Mouse (Mus musculus): ENCODE data around the gene Dlgap4. TPM values are rescaled to one million over a fixed set of nuclear protein-coding genes. Genes with fewer than 3 reads are reported as not detected.
"Not testable (repeated sequence)": the region's sequence is repeated elsewhere in the genome, so short reads cannot be mapped to it uniquely, and the experiment has no call there.

The Dlgap4 gene
- total RNA-seq, 2 experiments from 2014 or later = 57.1 to 58.3 TPM

- no peak for DNase-seq
These were observed 164.0 kb downstream of the Dlgap4 start for GRCm38 (mm10) chr2:156777326-156778004.

DNA sequence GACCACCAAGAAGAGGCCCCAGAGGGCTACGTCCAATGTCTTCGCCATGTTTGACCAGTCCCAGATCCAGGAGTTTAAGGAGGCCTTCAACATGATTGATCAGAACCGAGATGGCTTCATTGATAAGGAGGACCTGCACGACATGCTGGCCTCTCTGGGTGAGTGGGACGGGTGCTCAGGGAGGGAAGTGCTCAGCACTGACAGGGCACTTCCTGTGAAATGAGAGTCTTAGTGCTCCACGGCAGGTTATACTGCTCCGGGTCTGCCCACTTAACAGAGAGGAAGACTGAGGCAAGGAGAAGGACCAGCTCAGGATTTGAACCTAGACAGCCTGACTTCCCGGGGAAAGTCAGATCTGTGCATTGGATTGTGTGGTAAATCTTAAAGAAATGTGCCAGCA, 165.1 kb downstream of the Dlgap4 start:
- no peak for DNase-seq

DNA sequence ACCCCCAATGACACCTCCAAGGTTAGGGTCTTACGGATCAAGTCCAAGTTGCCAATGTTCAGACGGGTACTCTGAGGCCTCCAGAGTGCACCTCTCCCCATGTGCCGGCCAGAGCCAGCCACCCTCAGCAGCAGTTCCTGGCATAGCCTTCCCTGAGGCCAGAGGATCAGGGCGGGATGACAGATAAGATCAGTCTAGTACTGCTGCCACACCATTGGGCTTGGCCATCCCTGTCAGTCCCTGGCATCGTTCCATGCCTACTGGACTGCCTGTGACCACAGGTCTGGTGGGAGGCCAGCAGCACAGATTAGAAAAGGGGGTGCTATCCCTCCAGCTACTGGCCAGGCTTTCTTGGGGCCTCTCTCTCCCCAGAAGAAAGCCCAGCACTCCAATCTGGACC, 165.5 kb downstream of the Dlgap4 start:
- DNase-seq = peak; percentile 66

DNA sequence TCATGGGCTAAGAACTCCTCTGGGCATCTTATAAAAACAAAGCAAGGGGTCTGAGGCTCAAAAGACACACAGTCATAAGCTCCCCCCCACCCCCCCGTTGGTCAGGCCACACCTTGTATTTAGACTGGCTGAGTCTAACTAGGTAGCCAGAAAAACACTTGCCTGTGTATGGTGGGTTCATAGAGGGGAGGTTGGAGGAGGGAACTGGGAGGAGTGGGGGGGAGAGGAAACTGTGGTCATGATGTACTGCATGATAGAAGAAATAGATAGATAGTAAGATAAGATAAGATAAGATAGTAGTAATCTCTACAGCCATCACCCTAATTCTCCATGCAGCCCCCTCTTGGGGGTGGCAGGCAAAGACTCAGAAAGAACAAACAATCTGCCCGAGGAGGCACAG, 166.0 kb downstream of the Dlgap4 start:
- DNase-seq = no peak

GRCm38 (mm10) chr2:156780129-156780528, 166.6 kb downstream of the Dlgap4 start:
- DNase-seq = no peak

DNA sequence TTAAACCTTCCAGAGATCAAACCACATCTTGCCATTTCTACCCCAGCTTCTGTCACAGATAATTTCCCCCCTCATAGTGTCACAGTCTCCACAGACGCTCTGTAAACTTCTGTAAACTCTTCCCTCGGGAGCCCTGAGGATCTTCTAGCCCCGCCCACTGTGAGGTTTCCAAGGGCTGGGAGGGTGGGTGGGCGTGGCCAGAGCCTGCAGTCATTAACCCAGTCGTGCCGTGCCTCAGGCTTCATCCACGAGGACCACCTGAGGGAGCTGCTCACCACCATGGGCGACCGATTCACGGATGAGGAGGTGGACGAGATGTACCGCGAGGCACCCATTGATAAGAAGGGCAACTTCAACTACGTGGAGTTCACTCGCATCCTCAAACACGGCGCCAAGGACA, 167.2 kb downstream of the Dlgap4 start:
- DNase-seq = no peak

- DNase-seq = no peak
These were observed 167.8 kb downstream of the Dlgap4 start for GRCm38 (mm10) chr2:156781281-156781680.

- no peak for DNase-seq
These were observed 168.5 kb downstream of the Dlgap4 start for GRCm38 (mm10) chr2:156781836-156782480.

GRCm38 (mm10) chr2:156782481-156783348, 169.2 kb downstream of the Dlgap4 start:
- DNase-seq = peak; percentile 28

DNA sequence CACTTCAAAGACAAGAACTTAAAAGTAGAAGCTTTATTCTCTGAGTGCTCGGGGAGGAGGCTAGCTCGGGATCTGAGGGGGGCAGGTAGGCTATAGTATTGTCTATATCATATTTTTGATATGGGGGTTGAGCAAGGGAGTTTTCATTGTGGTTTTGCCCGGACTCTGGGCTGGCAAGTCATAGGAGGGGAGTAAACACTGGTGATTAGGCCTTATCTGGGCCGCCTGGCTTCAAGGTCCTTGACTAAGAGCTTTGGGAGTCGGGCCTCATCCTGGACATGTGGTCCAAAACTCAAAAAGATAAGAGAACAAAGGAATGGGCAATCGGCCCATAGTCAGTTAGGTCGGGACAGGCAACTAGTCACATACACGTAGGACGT, 169.8 kb downstream of the Dlgap4 start:
- DNase-seq = peak; percentile 61

DNA sequence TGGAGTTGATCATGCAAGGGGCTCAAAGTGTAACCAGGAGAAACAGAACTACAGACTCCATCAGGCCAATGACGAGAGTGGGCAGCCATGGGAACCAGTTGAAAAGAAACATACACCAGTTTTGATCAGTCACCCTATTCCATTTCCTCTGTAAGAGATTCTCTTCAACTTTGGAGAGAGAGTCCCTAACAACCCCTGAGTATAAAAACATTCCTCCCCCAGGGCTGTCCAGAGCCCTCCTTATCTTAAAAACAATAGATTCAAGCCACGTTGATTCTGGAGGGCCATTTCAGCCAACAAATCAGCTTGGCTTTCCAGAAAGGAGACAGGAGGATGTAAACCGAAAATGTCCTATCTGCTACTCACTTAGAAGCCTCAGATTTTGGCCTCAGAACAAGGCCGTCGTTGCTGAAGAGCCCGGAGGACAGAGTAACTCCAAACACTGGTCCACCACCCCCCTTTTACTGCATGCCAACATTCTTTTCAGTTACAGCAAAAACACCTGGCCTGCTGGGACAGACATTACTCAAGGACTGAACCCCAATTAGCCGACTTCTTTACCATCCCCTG, 170.6 kb downstream of the Dlgap4 start:
- DNase-seq = no peak

DNA sequence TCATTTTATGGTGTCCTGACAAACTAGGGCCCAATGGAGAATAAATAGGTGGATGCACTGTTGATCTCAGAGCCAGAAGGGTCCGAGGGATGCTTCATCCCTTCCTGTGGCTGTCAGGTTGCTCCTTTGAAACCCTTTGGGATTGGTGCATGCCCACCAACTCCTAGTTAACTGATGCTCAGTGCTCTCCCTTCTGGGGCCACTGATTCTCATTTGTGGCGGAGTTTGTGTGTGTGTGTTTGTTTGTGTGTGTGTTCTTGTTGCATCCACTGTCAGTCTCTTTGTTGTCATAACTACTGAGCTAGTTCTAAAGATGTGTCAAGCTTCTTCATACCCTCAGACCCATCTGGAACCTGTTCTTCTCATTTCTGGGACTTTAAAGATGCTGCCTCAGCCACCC, 171.4 kb downstream of the Dlgap4 start:
- no peak for DNase-seq

DNA sequence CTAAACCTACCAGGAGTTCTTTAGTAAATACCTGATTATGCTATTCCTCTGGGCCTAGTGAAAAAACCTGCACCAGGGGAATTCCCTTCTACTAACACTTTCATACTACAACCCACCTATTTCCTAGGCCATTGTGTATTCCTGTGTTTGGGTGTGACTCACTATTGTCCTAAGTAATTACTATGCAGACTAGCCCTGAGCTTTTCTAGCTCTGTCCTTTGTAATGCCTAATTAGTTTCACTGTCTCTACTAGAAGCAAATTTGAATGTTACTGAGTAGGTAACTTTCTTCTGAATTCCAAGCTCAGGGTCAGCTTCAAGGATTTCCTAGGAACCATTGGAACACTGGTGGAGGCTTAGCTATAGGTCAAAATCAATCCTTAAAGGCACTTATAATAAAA, 172.9 kb downstream of the Dlgap4 start:
- DNase-seq = not testable (repeated sequence)

DNA sequence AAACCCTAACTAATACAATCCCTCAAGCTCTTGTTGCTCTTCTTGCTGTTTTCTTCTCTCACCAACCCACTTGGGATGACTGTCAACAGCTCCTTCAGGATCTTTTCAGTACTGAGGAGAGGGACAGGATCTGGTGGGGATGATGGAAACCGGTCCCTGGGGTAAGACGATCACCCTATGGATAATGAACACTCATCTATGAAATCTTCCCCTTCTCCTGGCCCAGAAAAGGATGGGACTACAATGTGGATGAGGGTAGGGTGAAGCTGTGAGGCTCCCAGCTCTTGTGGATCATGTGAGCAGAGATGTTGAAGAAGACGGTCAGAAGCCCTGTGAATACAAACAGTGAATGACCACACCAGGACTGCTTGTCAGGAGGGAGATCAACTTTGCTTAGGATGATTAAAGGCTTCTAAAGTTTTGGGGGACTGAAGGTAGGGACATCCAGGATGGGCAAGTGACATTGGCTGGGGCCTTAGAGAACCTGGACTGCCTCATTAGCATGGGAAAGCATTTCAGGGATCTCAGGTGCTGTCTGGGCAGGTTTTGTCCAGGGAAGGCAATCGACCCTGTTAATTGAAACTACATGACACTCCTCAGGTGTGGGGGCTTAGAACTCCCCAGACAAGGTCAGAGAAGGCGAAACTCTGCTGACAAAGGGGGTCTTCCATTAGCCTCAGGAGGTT, 173.7 kb downstream of the Dlgap4 start:
- no peak for DNase-seq

DNA sequence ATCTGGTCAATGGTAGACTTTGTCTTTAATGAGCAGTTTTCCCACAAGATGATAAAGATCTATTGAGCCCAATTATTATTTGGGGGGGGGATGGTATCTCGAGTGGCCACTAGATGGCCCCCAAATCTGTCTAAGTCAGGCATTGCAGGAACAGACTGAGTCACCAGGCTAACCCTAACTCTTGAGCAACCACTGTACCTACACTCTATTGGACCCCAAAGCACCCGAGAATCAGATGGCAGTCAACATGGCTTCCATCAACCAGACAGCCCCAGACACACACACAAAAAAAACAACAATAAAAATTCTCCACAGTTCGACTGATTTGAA, 174.2 kb downstream of the Dlgap4 start:
- DNase-seq = no peak

DNA sequence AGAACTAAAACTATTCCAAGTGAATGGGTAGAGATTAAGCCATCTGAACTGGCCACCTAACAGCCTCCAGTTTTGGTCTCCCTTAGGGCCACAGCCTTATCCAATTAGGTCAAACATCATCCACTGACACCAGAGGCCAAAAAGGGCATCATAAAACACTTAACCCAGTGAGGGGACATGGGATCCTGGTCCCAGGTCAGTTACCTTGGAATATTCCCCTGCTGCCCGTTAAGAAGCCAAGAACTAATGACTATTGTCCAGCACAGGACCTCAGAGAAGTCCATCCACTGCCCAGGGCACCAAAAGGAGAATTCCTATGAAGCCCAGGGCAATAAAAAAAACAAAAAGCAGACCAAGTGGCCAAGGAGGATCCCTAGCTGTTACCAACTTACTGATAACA, 175.3 kb downstream of the Dlgap4 start:
- no peak for DNase-seq

- no peak for DNase-seq
These were observed 185.0 kb downstream of the Dlgap4 start for GRCm38 (mm10) chr2:156798516-156798915.

- DNase-seq = no peak
These were observed 187.5 kb downstream of the Dlgap4 start for GRCm38 (mm10) chr2:156801045-156801444.

- DNase-seq = not testable (repeated sequence)
These were observed 188.6 kb downstream of the Dlgap4 start for GRCm38 (mm10) chr2:156802116-156802515.

GRCm38 (mm10) chr2:156803698-156804372, 190.3 kb downstream of the Dlgap4 start:
- DNase-seq = no peak

- DNase-seq = no peak
These were observed 191.1 kb downstream of the Dlgap4 start for GRCm38 (mm10) chr2:156804589-156804988.

DNA sequence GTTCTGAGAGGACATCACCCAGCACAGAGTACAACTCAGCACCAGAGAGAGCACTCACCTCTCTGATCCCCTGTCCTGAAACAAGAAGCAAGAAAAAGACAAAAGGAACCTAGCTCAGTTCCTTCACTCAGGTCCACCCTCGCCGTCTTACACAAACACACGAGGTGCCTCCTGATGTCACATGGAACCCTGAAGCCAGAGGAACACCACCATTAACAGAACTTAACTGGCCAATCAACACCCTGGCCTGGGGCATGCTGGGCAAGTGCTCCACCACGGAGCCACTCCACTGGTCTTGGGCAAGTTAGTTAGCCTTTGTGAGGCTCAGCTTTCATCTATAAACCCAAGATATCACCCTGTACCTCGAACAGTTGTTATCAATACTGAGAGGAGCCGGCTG, 193.4 kb downstream of the Dlgap4 start:
- DNase-seq = no peak
